In genomic region chr2:38097469-38097868, GRCm38 (mm10) we compare ENCODE assay signal across 27 mouse cellular contexts.
A peak's percentile ranks its signal among the peaks of the same experiment; 100 is the strongest.
DNase-seq lines count a peak whose midpoint lies in the region; ATAC-seq and TF ChIP-seq lines count a peak whose summit lies in the region.
"Had no signal": no experiment of that assay in that cellular context is flagged by ENCODE, and none has a peak within 500 bp of the region (broad histone marks: within the 10 kb centered on the region; RNA-seq: fewer than 3 reads in every experiment).

No protein-coding gene starts in this region.

- no peak overlapping the region for H3K4me3 ChIP-seq in heart, adult 2 months
- H3K4me3 ChIP-seq in midbrain, embryonic 13.5 days (replicated peaks): no peak overlapping the region
- H3K4me3 ChIP-seq in midbrain, embryonic 10.5 days: no peak overlapping the region
- H3K4me3 ChIP-seq in forebrain, embryonic 13.5 days: no peak overlapping the region
- no peak overlapping the region for H3K4me3 ChIP-seq in hindbrain, embryonic 10.5 days
- H3K4me3 ChIP-seq: embryonic facial prominence, embryonic 15.5 days; erythroblast, embryonic 14.5 days; gastrocnemius, adult 2 months; heart, embryonic 13.5 days; hindbrain, embryonic 12.5 days had no signal

- no peak overlapping the region for H3K27ac ChIP-seq in heart, adult 2 months
- H3K27ac ChIP-seq in midbrain, embryonic 13.5 days: 0 out of 2 replicates have a peak overlapping the region, but pooled peaks have one; percentile 44
- no peak overlapping the region for H3K27ac ChIP-seq in midbrain, embryonic 10.5 days (replicated peaks)
- H3K27ac ChIP-seq in forebrain, embryonic 13.5 days: peak overlapping the region; percentile 70
- no peak overlapping the region for H3K27ac ChIP-seq in hindbrain, embryonic 10.5 days
- H3K27ac ChIP-seq: embryonic facial prominence, embryonic 15.5 days; gastrocnemius, adult 2 months; heart, embryonic 13.5 days; hindbrain, embryonic 12.5 days had no signal

- no peak for TF ChIP-seq CTCF in heart, adult 2 months (IDR thresholded peaks at IDR 0.05)

- H3K36me3 ChIP-seq in heart, adult 2 months (ENCODE audit: control insufficient read depth, insufficient read depth, low read length): no peaks in the 10 kb centered on the region
- no peaks in the 10 kb centered on the region for H3K36me3 ChIP-seq in midbrain, embryonic 13.5 days
- H3K36me3 ChIP-seq in midbrain, embryonic 10.5 days: no peaks in the 10 kb centered on the region
- no peaks in the 10 kb centered on the region for H3K36me3 ChIP-seq in forebrain, embryonic 13.5 days (ENCODE audit: poor library complexity, severe bottlenecking)
- H3K36me3 ChIP-seq in hindbrain, embryonic 10.5 days: no peaks in the 10 kb centered on the region
- H3K36me3 ChIP-seq: embryonic facial prominence, embryonic 15.5 days; heart, embryonic 13.5 days; hindbrain, embryonic 12.5 days had no signal

- H3K9me3 ChIP-seq in midbrain, embryonic 13.5 days: no peaks in the 10 kb centered on the region
- no peaks in the 10 kb centered on the region for H3K9me3 ChIP-seq in midbrain, embryonic 10.5 days (replicated peaks)
- no peaks in the 10 kb centered on the region for H3K9me3 ChIP-seq in forebrain, embryonic 13.5 days (replicated peaks)
- no peaks in the 10 kb centered on the region for H3K9me3 ChIP-seq in hindbrain, embryonic 10.5 days
- H3K9me3 ChIP-seq: embryonic facial prominence, embryonic 15.5 days; heart, embryonic 13.5 days; hindbrain, embryonic 12.5 days had no signal

- no peak for TF ChIP-seq POLR2A in heart, adult 2 months (IDR thresholded peaks at IDR 0.05; ENCODE audit: insufficient read depth, low read depth, low read length)

- peak; percentile 34 for DNase-seq in heart, adult 11 months
- no peak for DNase-seq in heart, adult 2 months
- DNase-seq in midbrain, embryonic 10.5 days (ENCODE audit: low spot score): no peak
- DNase-seq in retina, embryonic 14.5 days (ENCODE audit: low spot score): peak; percentile 40
- no peak for DNase-seq in hindbrain, embryonic 10.5 days (ENCODE audit: low spot score)
- DNase-seq in cerebellum, postnatal 10 days: no peak
- DNase-seq: adrenal gland, adult 2 months; adrenal gland, postnatal 25 days; cerebellum, adult 2 months; cerebellum, postnatal 14 days; embryo, embryonic 11 days; gastrocnemius, adult 2 months; gastrocnemius, postnatal 36 days; heart, adult 18-20 months; heart, postnatal 36 days; kidney, adult 11 months had no signal

- no peaks in the 10 kb centered on the region; the same call in 1 of the 2 replicates for H3K4me1 ChIP-seq in heart, adult 2 months (ENCODE audit: control insufficient read depth, insufficient read depth, low read length)
- H3K4me1 ChIP-seq in midbrain, embryonic 13.5 days (replicated peaks): peaks cover 62% of the 10 kb centered on the region
- peaks cover 65% of the 10 kb centered on the region for H3K4me1 ChIP-seq in midbrain, embryonic 10.5 days
- H3K4me1 ChIP-seq in forebrain, embryonic 13.5 days: peaks cover 80% of the 10 kb centered on the region
- peaks cover 49% of the 10 kb centered on the region for H3K4me1 ChIP-seq in hindbrain, embryonic 10.5 days (replicated peaks)

- ATAC-seq in midbrain, embryonic 13.5 days: no peak
- ATAC-seq in forebrain, embryonic 13.5 days: peak; percentile 19; the same call in 1 of the 2 replicates
- ATAC-seq: activated CD4-positive, CD25-positive, alpha-beta regulatory T cell, adult 4 months; hindbrain, embryonic 16.5 days; inflammation-experienced regulatory T-cells, adult 6 months; Patski had no signal

- H3K79me2 ChIP-seq in heart, adult 2 months (replicated peaks; ENCODE audit: control insufficient read depth, insufficient read depth, low read length): no peaks in the 10 kb centered on the region; the same call in 1 of the 2 replicates

- 94% methylated on average over 3 of the region's 3 CpGs for WGBS in heart, adult 2 months
- 33% methylated on average over 3 of the region's 3 CpGs for WGBS in midbrain, embryonic 13.5 days
- 23% methylated on average over 3 of the region's 3 CpGs for WGBS in midbrain, embryonic 10.5 days
- whole genome bisulfite sequencing in forebrain, embryonic 13.5 days: 6% methylated on average over 3 of the region's 3 CpGs
- WGBS in hindbrain, embryonic 10.5 days: 33% methylated on average over 3 of the region's 3 CpGs

- H3K27me3 ChIP-seq in heart, adult 2 months (ENCODE audit: control insufficient read depth, insufficient read depth, low read length): no peaks in the 10 kb centered on the region
- H3K27me3 ChIP-seq in midbrain, embryonic 13.5 days: no peaks in the 10 kb centered on the region
- no peaks in the 10 kb centered on the region for H3K27me3 ChIP-seq in midbrain, embryonic 10.5 days (ENCODE audit: low read depth, poor library complexity, severe bottlenecking)
- no peaks in the 10 kb centered on the region for H3K27me3 ChIP-seq in forebrain, embryonic 13.5 days
- H3K27me3 ChIP-seq in hindbrain, embryonic 10.5 days (ENCODE audit: insufficient read depth, poor library complexity, severe bottlenecking): no peaks in the 10 kb centered on the region
- H3K27me3 ChIP-seq: CH12.LX; embryonic facial prominence, embryonic 15.5 days; heart, embryonic 13.5 days; hindbrain, embryonic 12.5 days; Patski had no signal

- intact Hi-C loops in heart, adult 2 months (cut with DNase I): no loop called here

- no peak overlapping the region for H3K4me2 ChIP-seq in midbrain, embryonic 13.5 days (replicated peaks)
- no peak overlapping the region; the same call in 1 of the 2 replicates for H3K4me2 ChIP-seq in forebrain, embryonic 13.5 days
- H3K4me2 ChIP-seq: embryonic facial prominence, embryonic 15.5 days; heart, embryonic 13.5 days; hindbrain, embryonic 12.5 days had no signal

- TF ChIP-seq EP300 in heart, adult 2 months (IDR thresholded peaks at IDR 0.05; ENCODE audit: insufficient read depth, low read depth, low read length): no peak

- H3K9ac ChIP-seq in heart, adult 2 months (ENCODE audit: low read depth, low read length): no peak overlapping the region
- no peak overlapping the region for H3K9ac ChIP-seq in midbrain, embryonic 13.5 days (replicated peaks)
- no peak overlapping the region for H3K9ac ChIP-seq in forebrain, embryonic 13.5 days
- H3K9ac ChIP-seq: embryonic facial prominence, embryonic 15.5 days; heart, embryonic 13.5 days; hindbrain, embryonic 12.5 days had no signal

Comparison
In these comparisons a context has a peak if more than half of its experiments do, and no peak if none do; other contexts are left out.
1. DNase-seq: peak in heart, adult 11 months (single experiment) and retina, embryonic 14.5 days (single experiment); none in heart, adult 2 months (0 of 2), midbrain, embryonic 10.5 days (single experiment), hindbrain, embryonic 10.5 days (single experiment) and cerebellum, postnatal 10 days (0 of 2).
2. H3K27ac ChIP-seq: peak in midbrain, embryonic 13.5 days (single experiment) and forebrain, embryonic 13.5 days (single experiment); none in heart, adult 2 months (single experiment), midbrain, embryonic 10.5 days (single experiment) and hindbrain, embryonic 10.5 days (single experiment).